Mouse (Mus musculus): ENCODE data around the gene Gid8.
"Not testable (repeated sequence)": the region's sequence is repeated elsewhere in the genome, so short reads cannot be mapped to it uniquely, and the experiment has no call there.

The Gid8 gene

GRCm38 (mm10) chr2:180710276-180711155 is 599 bp downstream of the Gid8 start:
- DNase-seq (ENCODE audit: low read depth, low spot score): no peak

GRCm38 (mm10) chr2:180711527-180711926 is 1.6 kb downstream of the Gid8 start:
- no peak for DNase-seq (ENCODE audit: low read depth, low spot score)

GRCm38 (mm10) chr2:180712037-180712689 is 2.2 kb downstream of the Gid8 start:
- DNase-seq (ENCODE audit: low read depth, low spot score): no peak

- DNase-seq (ENCODE audit: low read depth, low spot score): not testable (repeated sequence)
Measured at GRCm38 (mm10) chr2:180722748-180723147, 12.8 kb downstream of the Gid8 start.

- no peak for DNase-seq (ENCODE audit: low read depth, low spot score)
Measured at GRCm38 (mm10) chr2:180723865-180724264, 13.9 kb downstream of the Gid8 start.

GRCm38 (mm10) chr2:180724585-180725413 is 14.9 kb downstream of the Gid8 start, which contains the start of gene Slc17a9:
Gene Slc17a9 (plus strand): TSS chr2:180725263.
- peak; percentile 33 for DNase-seq (ENCODE audit: low read depth, low spot score)

- no peak for DNase-seq (ENCODE audit: low read depth, low spot score)
Measured at GRCm38 (mm10) chr2:180725414-180725778, 15.5 kb downstream of the Gid8 start.

- DNase-seq (ENCODE audit: low read depth, low spot score): no peak
Measured at GRCm38 (mm10) chr2:180725856-180726629, 16.1 kb downstream of the Gid8 start.

- DNase-seq (ENCODE audit: low read depth, low spot score): peak; percentile 23
Measured at GRCm38 (mm10) chr2:180726658-180727442, 16.9 kb downstream of the Gid8 start.

GRCm38 (mm10) chr2:180727613-180728021 is 17.7 kb downstream of the Gid8 start:
- DNase-seq (ENCODE audit: low read depth, low spot score): no peak

GRCm38 (mm10) chr2:180731036-180731435 is 21.1 kb downstream of the Gid8 start:
- no peak for DNase-seq (ENCODE audit: low read depth, low spot score)

GRCm38 (mm10) chr2:180731984-180732383 is 22.1 kb downstream of the Gid8 start:
- no peak for DNase-seq (ENCODE audit: low read depth, low spot score)

GRCm38 (mm10) chr2:180735232-180735631 is 25.3 kb downstream of the Gid8 start:
- no peak for DNase-seq (ENCODE audit: low read depth, low spot score)

- DNase-seq (ENCODE audit: low read depth, low spot score): no peak
Measured at GRCm38 (mm10) chr2:180737984-180738383, 28.1 kb downstream of the Gid8 start.

- DNase-seq (ENCODE audit: low read depth, low spot score): no peak
Measured at GRCm38 (mm10) chr2:180740349-180740748, 30.4 kb downstream of the Gid8 start.

GRCm38 (mm10) chr2:180741421-180741820 is 31.5 kb downstream of the Gid8 start:
- DNase-seq (ENCODE audit: low read depth, low spot score): no peak

GRCm38 (mm10) chr2:180742820-180743219 is 32.9 kb downstream of the Gid8 start:
- no peak for DNase-seq (ENCODE audit: low read depth, low spot score)

- no peak for DNase-seq (ENCODE audit: low read depth, low spot score)
Measured at GRCm38 (mm10) chr2:180743321-180743720, 33.4 kb downstream of the Gid8 start.

GRCm38 (mm10) chr2:180745248-180745927 is 35.5 kb downstream of the Gid8 start:
- peak; percentile 61 for DNase-seq (ENCODE audit: low read depth, low spot score)

Measured in skeletal muscle tissue, adult 2 months (tissue).